Mouse (Mus musculus): ENCODE measurements at regions not wholly inside any gene's neighbourhood (a gene's known extent, or its start where the extent isn't known, plus 50 kb on each side); places are given as distances from the start of the nearest gene placed in this dataset.

- DNase-seq (ENCODE audit: low spot score) (no peak), ATAC-seq (ENCODE audit: insufficient number of reproducible peaks, low FRiP score, low TSS enrichment, low read depth) (no peak)
- H3K27me3 ChIP-seq (ENCODE audit: control insufficient read depth, insufficient read depth, low read length): no peaks in the 10 kb centered on the region
- H3K9me3 ChIP-seq (ENCODE audit: control insufficient read depth, low read length): no peaks in the 10 kb centered on the region
- no peak overlapping the region for H3K4me2 ChIP-seq (ENCODE audit: low read depth, severe bottlenecking)
- no peaks in the 10 kb centered on the region for H3K36me3 ChIP-seq (ENCODE audit: control insufficient read depth, insufficient read depth, low read length)
- H3K4me3 ChIP-seq (ENCODE audit: low read depth, low read length): no peak overlapping the region
- no peak overlapping the region for H3K27ac ChIP-seq (replicated peaks; ENCODE audit: low read depth, low read length)
- 88% methylated on average over 13 of the region's 13 CpGs for WGBS
- H3K4me1 ChIP-seq (ENCODE audit: control insufficient read depth, insufficient read depth, low read length): no peaks in the 10 kb centered on the region
- no peak overlapping the region for H3K9ac ChIP-seq (ENCODE audit: low read length)
Observed at GRCm38 (mm10) chr4:82098986-82099969, 606.3 kb downstream of the Nfib start.

- WGBS: 91% methylated on average over 5 of the region's 5 CpGs
- Histone ChIP-seq H3K4me2 (ENCODE audit: low read depth, severe bottlenecking) (no peak overlapping the region), H3K27me3 (ENCODE audit: control insufficient read depth, insufficient read depth, low read length) (no peaks in the 10 kb centered on the region), H3K9ac (ENCODE audit: low read length) (no peak overlapping the region), H3K36me3 (ENCODE audit: control insufficient read depth, insufficient read depth, low read length) (no peaks in the 10 kb centered on the region), H3K9me3 (ENCODE audit: control insufficient read depth, low read length) (no peaks in the 10 kb centered on the region), H3K4me3 (ENCODE audit: low read depth, low read length) (no peak overlapping the region), H3K27ac (replicated peaks; ENCODE audit: low read depth, low read length) (no peak overlapping the region), H3K4me1 (ENCODE audit: control insufficient read depth, insufficient read depth, low read length) (no peaks in the 10 kb centered on the region)
- DNase-seq (ENCODE audit: low spot score) (no peak), ATAC-seq (ENCODE audit: insufficient number of reproducible peaks, low FRiP score, low TSS enrichment, low read depth) (no peak)
Observed at GRCm38 (mm10) chr4:82092296-82093230, 613.0 kb downstream of the Nfib start.

GRCm38 (mm10) chr4:82089657-82090056 lies 615.9 kb downstream of the Nfib start:
- Histone ChIP-seq H3K4me2 (ENCODE audit: low read depth, severe bottlenecking) (no peak overlapping the region), H3K36me3 (ENCODE audit: control insufficient read depth, insufficient read depth, low read length) (no peaks in the 10 kb centered on the region), H3K9ac (ENCODE audit: low read length) (no peak overlapping the region), H3K27me3 (ENCODE audit: control insufficient read depth, insufficient read depth, low read length) (no peaks in the 10 kb centered on the region), H3K27ac (replicated peaks; ENCODE audit: low read depth, low read length) (no peak overlapping the region), H3K4me3 (ENCODE audit: low read depth, low read length) (no peak overlapping the region), H3K9me3 (ENCODE audit: control insufficient read depth, low read length) (no peaks in the 10 kb centered on the region), H3K4me1 (ENCODE audit: control insufficient read depth, insufficient read depth, low read length) (no peaks in the 10 kb centered on the region)
- ATAC-seq (ENCODE audit: insufficient number of reproducible peaks, low FRiP score, low TSS enrichment, low read depth) (no peak), DNase-seq (ENCODE audit: low spot score) (no peak)
- 94% methylated on average over 5 of the region's 5 CpGs for WGBS

GRCm38 (mm10) chr4:82083519-82083918 lies 622.0 kb downstream of the Nfib start:
- Histone ChIP-seq H3K4me2 (ENCODE audit: low read depth, severe bottlenecking) (no peak overlapping the region), H3K4me1 (ENCODE audit: control insufficient read depth, insufficient read depth, low read length) (no peaks in the 10 kb centered on the region), H3K9ac (ENCODE audit: low read length) (no peak overlapping the region), H3K27ac (replicated peaks; ENCODE audit: low read depth, low read length) (no peak overlapping the region), H3K36me3 (ENCODE audit: control insufficient read depth, insufficient read depth, low read length) (no peaks in the 10 kb centered on the region), H3K9me3 (ENCODE audit: control insufficient read depth, low read length) (no peaks in the 10 kb centered on the region), H3K27me3 (ENCODE audit: control insufficient read depth, insufficient read depth, low read length) (no peaks in the 10 kb centered on the region), H3K4me3 (ENCODE audit: low read depth, low read length) (no peak overlapping the region)
- DNase-seq (ENCODE audit: low spot score) (no peak), ATAC-seq (ENCODE audit: insufficient number of reproducible peaks, low FRiP score, low TSS enrichment, low read depth) (no peak)
- 83% methylated on average over 2 of the region's 2 CpGs for WGBS

- no peak overlapping the region for H3K4me2 ChIP-seq (ENCODE audit: low read depth, severe bottlenecking)
- 72% methylated on average over 3 of the region's 3 CpGs for WGBS
- DNase-seq (ENCODE audit: low spot score) (no peak), ATAC-seq (ENCODE audit: insufficient number of reproducible peaks, low FRiP score, low TSS enrichment, low read depth) (no peak)
- no peak overlapping the region for H3K27ac ChIP-seq (replicated peaks; ENCODE audit: low read depth, low read length)
- no peak overlapping the region for H3K9ac ChIP-seq (ENCODE audit: low read length)
- peaks cover 10% of the 10 kb centered on the region; the same call in 1 of the 2 replicates for H3K4me1 ChIP-seq (ENCODE audit: control insufficient read depth, insufficient read depth, low read length)
- no peaks in the 10 kb centered on the region for H3K27me3 ChIP-seq (ENCODE audit: control insufficient read depth, insufficient read depth, low read length)
- no peak overlapping the region for H3K4me3 ChIP-seq (ENCODE audit: low read depth, low read length)
- no peaks in the 10 kb centered on the region for H3K9me3 ChIP-seq (ENCODE audit: control insufficient read depth, low read length)
- no peaks in the 10 kb centered on the region for H3K36me3 ChIP-seq (ENCODE audit: control insufficient read depth, insufficient read depth, low read length)
Observed at GRCm38 (mm10) chr4:82068050-82068449, 625.4 kb upstream of the Mpdz start.

GRCm38 (mm10) chr4:82065641-82066358 lies 623.2 kb upstream of the Mpdz start:
- Histone ChIP-seq H3K27me3 (ENCODE audit: control insufficient read depth, insufficient read depth, low read length) (no peaks in the 10 kb centered on the region), H3K4me1 (ENCODE audit: control insufficient read depth, insufficient read depth, low read length) (peaks cover 10% of the 10 kb centered on the region; the same call in 1 of the 2 replicates), H3K9me3 (ENCODE audit: control insufficient read depth, low read length) (no peaks in the 10 kb centered on the region), H3K4me2 (ENCODE audit: low read depth, severe bottlenecking) (no peak overlapping the region; the same call in 1 of the 2 replicates), H3K9ac (ENCODE audit: low read length) (no peak overlapping the region), H3K36me3 (ENCODE audit: control insufficient read depth, insufficient read depth, low read length) (no peaks in the 10 kb centered on the region), H3K4me3 (ENCODE audit: low read depth, low read length) (no peak overlapping the region), H3K27ac (replicated peaks; ENCODE audit: low read depth, low read length) (peak overlapping the region; percentile 59)
- 62% methylated on average over 14 of the region's 14 CpGs for WGBS
- DNase-seq (ENCODE audit: low spot score) (peak; percentile 36), ATAC-seq (ENCODE audit: insufficient number of reproducible peaks, low FRiP score, low TSS enrichment, low read depth) (peak; percentile 78)

GRCm38 (mm10) chr4:82062726-82063125 lies 620.1 kb upstream of the Mpdz start:
- DNase-seq (ENCODE audit: low spot score): no peak
- no peak for ATAC-seq (ENCODE audit: insufficient number of reproducible peaks, low FRiP score, low TSS enrichment, low read depth)
- WGBS: 88% methylated on average over 5 of the region's 5 CpGs
- no peak overlapping the region for H3K27ac ChIP-seq (replicated peaks; ENCODE audit: low read depth, low read length)
- H3K9me3 ChIP-seq (ENCODE audit: control insufficient read depth, low read length): no peaks in the 10 kb centered on the region
- no peak overlapping the region for H3K4me3 ChIP-seq (ENCODE audit: low read depth, low read length)
- H3K4me1 ChIP-seq (ENCODE audit: control insufficient read depth, insufficient read depth, low read length): peaks cover 10% of the 10 kb centered on the region; the same call in 1 of the 2 replicates
- H3K27me3 ChIP-seq (ENCODE audit: control insufficient read depth, insufficient read depth, low read length): no peaks in the 10 kb centered on the region
- H3K4me2 ChIP-seq (ENCODE audit: low read depth, severe bottlenecking): no peak overlapping the region
- H3K9ac ChIP-seq (ENCODE audit: low read length): no peak overlapping the region
- no peaks in the 10 kb centered on the region for H3K36me3 ChIP-seq (ENCODE audit: control insufficient read depth, insufficient read depth, low read length)

- no peaks in the 10 kb centered on the region for H3K27me3 ChIP-seq (ENCODE audit: control insufficient read depth, insufficient read depth, low read length)
- no peaks in the 10 kb centered on the region for H3K9me3 ChIP-seq (ENCODE audit: control insufficient read depth, low read length)
- 95% methylated on average over 1 of the region's 1 CpGs for WGBS
- no peaks in the 10 kb centered on the region for H3K36me3 ChIP-seq (ENCODE audit: control insufficient read depth, insufficient read depth, low read length)
- no peak for DNase-seq (ENCODE audit: low spot score)
- ATAC-seq (ENCODE audit: insufficient number of reproducible peaks, low FRiP score, low TSS enrichment, low read depth): no peak
- no peaks in the 10 kb centered on the region for H3K4me1 ChIP-seq (ENCODE audit: control insufficient read depth, insufficient read depth, low read length)
- no peak overlapping the region for H3K4me3 ChIP-seq (ENCODE audit: low read depth, low read length)
- no peak overlapping the region for H3K27ac ChIP-seq (replicated peaks; ENCODE audit: low read depth, low read length)
- no peak overlapping the region for H3K9ac ChIP-seq (ENCODE audit: low read length)
- no peak overlapping the region for H3K4me2 ChIP-seq (ENCODE audit: low read depth, severe bottlenecking)
Observed at GRCm38 (mm10) chr4:82056671-82057070, 614.1 kb upstream of the Mpdz start.

Data from limb, embryonic 11.5 days (tissue).